Mouse (Mus musculus) myocyte (in vitro differentiated cells): ENCODE results near the gene Dner. TPM values are rescaled to one million over a fixed set of nuclear protein-coding genes. Genes with fewer than 3 reads are reported as not detected.
"Not testable (repeated sequence)": the region's sequence is repeated elsewhere in the genome, so short reads cannot be mapped to it uniquely, and the experiment has no call there.

ENCODE experiments used
- H3K27me3 ChIP-seq: one replicate; pipeline ENCODE4 v1.6.1; 2011; ENCODE audit not compliant: control insufficient read depth, insufficient read depth, insufficient read length
- H3K36me3 ChIP-seq: one replicate; pipeline ENCODE4 v1.6.1; 2011; ENCODE audit not compliant: control insufficient read depth, insufficient read depth
- H3K4me2 ChIP-seq: one replicate; pipeline ENCODE4 v1.6.1; 2011; ENCODE audit warnings: low read depth, control low read depth
- H3K4me3 ChIP-seq: one replicate; pipeline ENCODE4 v1.5.1; 2011; ENCODE audit warnings: mild to moderate bottlenecking, control low read depth, moderate library complexity
- H3K79me2 ChIP-seq: one replicate; pipeline ENCODE4 v1.6.1; 2011; ENCODE audit not compliant: control insufficient read depth, insufficient read depth
- H3ac ChIP-seq: one replicate; pipeline ENCODE4 v1.6.1; 2011; ENCODE audit not compliant: control insufficient read depth, insufficient read length
- CEBPB ChIP-seq: IDR thresholded peaks from 2 replicates; pipeline ENCODE4 v1.6.1; 2011; ENCODE audit warnings: mild to moderate bottlenecking, moderate library complexity; ENCODE audit not compliant: poor library complexity, insufficient read depth, severe bottlenecking
- E2F4 ChIP-seq: IDR thresholded peaks from one replicate; pipeline ENCODE4 v1.6.1; 2011; ENCODE audit warnings: mild to moderate bottlenecking, control low read depth, moderate library complexity; ENCODE audit not compliant: insufficient read depth
- MAX ChIP-seq: IDR thresholded peaks from one replicate; pipeline ENCODE4 v1.6.1; 2011; ENCODE audit warnings: low read depth, mild to moderate bottlenecking, control low read depth
- MYOD1 ChIP-seq, 3 experiments: IDR thresholded peaks; one replicate each; pipeline ENCODE4 v1.6.1; 2011; ENCODE audit warnings: control low read depth in 2 of 3, low read depth in 2 of 3, mild to moderate bottlenecking in 2 of 3, moderate library complexity in 1 of 3; ENCODE audit not compliant: insufficient read length in 2 of 3, control insufficient read depth in 1 of 3
- MYOG ChIP-seq, 3 experiments: IDR thresholded peaks; one replicate each; pipeline ENCODE4 v1.6.1; 2011; ENCODE audit warnings: control low read depth in 2 of 3, low read depth in 2 of 3, mild to moderate bottlenecking in 2 of 3; ENCODE audit not compliant: insufficient read length in 2 of 3, control insufficient read depth in 1 of 3, insufficient read depth in 1 of 3
- POLR2A ChIP-seq: IDR thresholded peaks from one replicate; pipeline ENCODE4 v1.6.1; 2011; ENCODE audit warnings: low read depth, mild to moderate bottlenecking, control low read depth, moderate library complexity; ENCODE audit not compliant: insufficient read length
- POLR2AphosphoS2 ChIP-seq: IDR thresholded peaks from one replicate; pipeline ENCODE4 v1.6.1; 2011; ENCODE audit warnings: low read depth, control low read depth; ENCODE audit not compliant: insufficient read length
- REST ChIP-seq: IDR thresholded peaks from one replicate; pipeline ENCODE4 v1.6.1; 2011; ENCODE audit warnings: mild to moderate bottlenecking, control low read depth, moderate library complexity; ENCODE audit not compliant: insufficient read depth, insufficient read length
- SRF ChIP-seq: IDR thresholded peaks from one replicate; pipeline ENCODE4 v1.6.1; 2011; ENCODE audit warnings: low read depth; ENCODE audit not compliant: control insufficient read depth, insufficient read length
- TCF12 ChIP-seq: IDR thresholded peaks from one replicate; pipeline ENCODE4 v1.6.1; 2011; ENCODE audit warnings: mild to moderate bottlenecking, control low read depth; ENCODE audit not compliant: poor library complexity, insufficient read depth, severe bottlenecking
- TCF3 ChIP-seq: IDR thresholded peaks from one replicate; pipeline ENCODE4 v1.6.1; 2011; ENCODE audit warnings: low read depth, control low read depth; ENCODE audit not compliant: insufficient read length
- USF1 ChIP-seq: IDR thresholded peaks from one replicate; pipeline ENCODE4 v1.6.1; 2011; ENCODE audit warnings: low read depth, mild to moderate bottlenecking, control low read depth, moderate library complexity
- polyA plus RNA-seq: library from polyadenylated mRNA; unstranded; fragments of >200 nt; fragmentation: generic; extraction: Trizol; gene quantifications from one replicate; pipeline ENCODE4 v1.2.1, GENCODE M21; 2012; ENCODE audit warnings: missing spikeins

The Dner gene
- polyA plus RNA-seq, 1 experiment: 0.05 TPM

GRCm38 (mm10) chr1:84357216-84357615 lies 338.8 kb downstream of the Dner start:
- Histone ChIP-seq H3ac (no peak overlapping the region), H3K36me3 (no peaks in the 10 kb centered on the region), H3K4me3 (no peak overlapping the region), H3K4me2 (no peak overlapping the region), H3K27me3 (no peaks in the 10 kb centered on the region), H3K79me2 (no peaks in the 10 kb centered on the region)
- TF ChIP-seq MYOG (IDR thresholded peaks at IDR 0.05; ENCODE audit: control insufficient read depth in 1 of 3, insufficient read depth in 1 of 3, insufficient read length in 2 of 3, low read depth in 2 of 3) (no peak), E2F4 (no peak), MAX (no peak), TCF12 (no peak), USF1 (no peak), POLR2AphosphoS2 (no peak)

- H3K27me3 ChIP-seq: no peaks in the 10 kb centered on the region
- H3K4me3 ChIP-seq: no peak overlapping the region
- no peak for TF ChIP-seq MYOD1 (IDR thresholded peaks at IDR 0.05; ENCODE audit: control insufficient read depth in 1 of 3, insufficient read length in 2 of 3, low read depth in 2 of 3)
- TF ChIP-seq POLR2A: no peak
- no peak for TF ChIP-seq TCF3
- no peak for TF ChIP-seq REST
- TF ChIP-seq POLR2AphosphoS2: no peak
- no peak for TF ChIP-seq MAX
- no peak for TF ChIP-seq TCF12
- TF ChIP-seq E2F4: no peak
- TF ChIP-seq MYOG (IDR thresholded peaks at IDR 0.05; ENCODE audit: control insufficient read depth in 1 of 3, insufficient read depth in 1 of 3, insufficient read length in 2 of 3, low read depth in 2 of 3): no peak
- TF ChIP-seq USF1: no peak
- TF ChIP-seq CEBPB: no peak
- TF ChIP-seq SRF: no peak
- no peaks in the 10 kb centered on the region for H3K79me2 ChIP-seq
- H3K36me3 ChIP-seq: no peaks in the 10 kb centered on the region
- H3K4me2 ChIP-seq: no peak overlapping the region
- no peak overlapping the region for H3ac ChIP-seq
Measured at GRCm38 (mm10) chr1:84350262-84350661, 345.8 kb downstream of the Dner start.

- H3K27me3 ChIP-seq: no peaks in the 10 kb centered on the region
- H3K4me3 ChIP-seq: no peak overlapping the region
- no peaks in the 10 kb centered on the region for H3K79me2 ChIP-seq
- H3K36me3 ChIP-seq: no peaks in the 10 kb centered on the region
- H3K4me2 ChIP-seq: no peak overlapping the region
- no peak overlapping the region for H3ac ChIP-seq
- TF ChIP-seq USF1: no peak
- TF ChIP-seq MYOD1 (IDR thresholded peaks at IDR 0.05; ENCODE audit: control insufficient read depth in 1 of 3, insufficient read length in 2 of 3, low read depth in 2 of 3): no peak
- no peak for TF ChIP-seq TCF3
- TF ChIP-seq CEBPB: no peak
Measured at GRCm38 (mm10) chr1:84347796-84348476, 348.1 kb downstream of the Dner start.

- not testable (repeated sequence) for H3K79me2 ChIP-seq, H3K4me2 ChIP-seq, H3K36me3 ChIP-seq, H3K4me3 ChIP-seq, H3K27me3 ChIP-seq, H3ac ChIP-seq
Measured at GRCm38 (mm10) chr1:84332797-84333196, 363.2 kb downstream of the Dner start.

GRCm38 (mm10) chr1:84331861-84332260 lies 364.2 kb downstream of the Dner start:
- not testable (repeated sequence) for H3K36me3 ChIP-seq, H3K79me2 ChIP-seq, H3K4me2 ChIP-seq, H3K4me3 ChIP-seq, H3ac ChIP-seq, H3K27me3 ChIP-seq

GRCm38 (mm10) chr1:84325309-84325708 lies 370.7 kb downstream of the Dner start:
- Histone ChIP-seq H3K27me3 (no peaks in the 10 kb centered on the region), H3K4me3 (no peak overlapping the region), H3ac (no peak overlapping the region), H3K79me2 (no peaks in the 10 kb centered on the region), H3K36me3 (no peaks in the 10 kb centered on the region), H3K4me2 (no peak overlapping the region)
- TF ChIP-seq POLR2A (no peak), POLR2AphosphoS2 (no peak), SRF (no peak), USF1 (no peak), E2F4 (no peak), TCF12 (no peak), TCF3 (no peak)
